Mouse (Mus musculus) kidney, postnatal 14 days (tissue): ENCODE measurements at regions not wholly inside any gene's neighbourhood (a gene's known extent, or its start where the extent isn't known, plus 50 kb on each side); places are given as distances from the start of the nearest gene placed in this dataset.

Experiments used
- DNase-seq: peaks from one replicate; pipeline ENCODE4 v3.0.0; 2022; ENCODE audit warnings: mixed read lengths

DNA sequence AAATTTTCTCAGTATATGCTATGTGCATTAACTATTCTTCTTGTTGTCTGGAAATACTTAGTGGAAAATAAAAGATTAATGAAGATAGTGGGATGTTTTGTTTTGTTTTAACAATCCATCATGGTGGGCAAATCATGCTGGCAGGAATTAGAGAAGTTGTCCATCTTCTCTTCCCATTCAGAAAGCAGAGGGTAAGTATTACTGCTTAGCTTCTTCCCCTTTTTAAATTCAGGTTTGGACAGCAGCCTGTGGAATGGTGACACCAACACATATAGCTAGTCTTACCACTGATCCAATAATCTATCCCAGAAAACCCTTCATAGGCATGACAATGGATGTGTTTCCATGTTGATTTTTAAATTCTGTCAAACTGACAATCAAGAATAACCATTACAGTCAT, 467.9 kb upstream of the Mef2c start:
- DNase-seq = no peak

GRCm38 (mm10) chr13:83041506-83041905, 462.3 kb upstream of the Mef2c start:
- DNase-seq = no peak

- no peak for DNase-seq
These were observed 458.3 kb upstream of the Mef2c start for GRCm38 (mm10) chr13:83045516-83045915.

- DNase-seq = no peak
These were observed 457.9 kb upstream of the Mef2c start for GRCm38 (mm10) chr13:83045970-83046369.

DNA sequence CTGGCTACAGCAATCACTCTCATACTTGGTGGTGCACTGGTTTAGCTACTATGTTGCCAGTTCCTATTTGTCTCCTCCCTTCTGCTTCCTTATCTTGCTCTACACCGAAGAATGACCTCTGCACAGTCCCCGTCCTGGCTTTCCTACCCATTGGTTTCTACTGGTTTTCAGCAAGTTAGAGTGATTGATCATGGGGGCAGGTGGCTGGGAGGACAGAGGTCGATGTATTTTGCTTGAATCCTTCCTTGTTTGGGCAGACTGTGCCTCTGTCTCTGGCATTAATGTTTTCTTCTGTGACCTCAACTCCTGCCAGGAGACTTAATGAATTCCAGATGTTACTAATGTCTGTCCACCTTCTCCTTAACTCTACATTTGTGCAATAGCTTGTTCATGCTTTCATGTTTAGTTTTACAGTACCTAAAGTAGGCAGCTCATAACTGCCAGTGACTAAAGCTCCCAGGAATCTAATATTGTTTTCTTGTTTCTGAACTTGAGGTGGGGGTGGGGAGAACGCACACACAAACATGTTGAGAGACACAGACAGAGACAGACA, 457.2 kb upstream of the Mef2c start:
- no peak for DNase-seq

DNA sequence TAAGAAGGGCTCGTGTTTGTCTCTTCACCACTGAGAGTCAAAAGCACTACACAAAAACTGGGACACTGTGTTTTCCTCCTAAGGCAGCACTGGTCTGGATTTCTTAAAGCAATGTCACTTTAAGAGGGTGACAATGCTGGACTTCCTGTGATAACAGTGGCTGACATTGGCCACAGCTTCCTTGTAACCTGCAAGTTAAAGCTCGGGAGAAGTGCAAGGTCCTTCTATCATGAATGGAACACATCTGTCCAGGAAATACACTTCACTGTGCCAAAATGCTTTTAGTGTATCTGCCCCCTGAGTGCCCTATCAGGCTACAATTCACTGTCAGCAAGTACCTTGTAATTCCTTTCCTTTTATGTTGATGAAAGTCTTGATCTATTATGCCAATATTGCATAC, 448.0 kb upstream of the Mef2c start:
- DNase-seq = no peak

- no peak for DNase-seq
These were observed 447.4 kb upstream of the Mef2c start for GRCm38 (mm10) chr13:83056415-83056814.

GRCm38 (mm10) chr13:83064727-83065126, 439.1 kb upstream of the Mef2c start:
- DNase-seq = no peak

DNA sequence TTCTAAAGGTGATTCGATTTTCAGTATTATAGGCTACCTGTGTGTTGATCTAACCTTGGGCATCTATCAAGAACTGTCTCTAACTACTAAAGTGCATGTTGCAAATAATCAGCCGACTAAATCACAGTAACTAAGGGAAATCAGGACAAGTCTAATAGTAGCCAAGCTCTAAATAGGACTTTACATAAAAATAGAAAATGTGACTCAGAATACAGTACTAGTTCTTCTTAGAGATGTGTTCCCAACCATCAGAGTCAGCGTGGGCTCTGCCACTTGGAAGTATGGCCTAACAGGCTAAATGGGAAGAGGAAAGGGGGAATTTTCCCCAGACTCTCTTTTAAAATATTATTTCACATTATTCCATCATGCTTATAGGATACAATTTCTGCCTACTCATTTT, 438.6 kb upstream of the Mef2c start:
- no peak for DNase-seq

- no peak for DNase-seq
These were observed 437.6 kb upstream of the Mef2c start for GRCm38 (mm10) chr13:83066115-83066753.

GRCm38 (mm10) chr13:83067496-83067895, 436.3 kb upstream of the Mef2c start:
- DNase-seq = no peak

DNA sequence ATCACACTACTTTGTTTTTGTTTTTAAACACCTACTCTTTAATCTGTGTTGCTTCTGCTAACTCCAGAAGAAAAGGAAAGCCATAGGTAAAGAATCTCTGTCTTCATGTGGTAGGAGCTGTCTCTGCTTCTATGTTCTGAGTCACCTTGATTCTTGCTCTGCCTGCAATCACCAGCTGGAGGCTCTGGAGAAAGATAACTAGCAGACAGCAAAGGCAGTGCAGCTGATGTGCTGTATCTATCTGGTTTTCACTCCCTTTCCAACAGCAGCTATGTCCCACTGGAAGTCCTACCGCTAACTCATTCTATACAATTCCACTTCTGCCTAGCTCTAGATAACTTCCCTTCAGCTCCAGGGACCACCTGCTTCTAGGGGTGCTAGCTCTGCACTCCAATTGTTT, 435.2 kb upstream of the Mef2c start:
- no peak for DNase-seq

GRCm38 (mm10) chr13:83069293-83069692, 434.5 kb upstream of the Mef2c start:
- no peak for DNase-seq

DNA sequence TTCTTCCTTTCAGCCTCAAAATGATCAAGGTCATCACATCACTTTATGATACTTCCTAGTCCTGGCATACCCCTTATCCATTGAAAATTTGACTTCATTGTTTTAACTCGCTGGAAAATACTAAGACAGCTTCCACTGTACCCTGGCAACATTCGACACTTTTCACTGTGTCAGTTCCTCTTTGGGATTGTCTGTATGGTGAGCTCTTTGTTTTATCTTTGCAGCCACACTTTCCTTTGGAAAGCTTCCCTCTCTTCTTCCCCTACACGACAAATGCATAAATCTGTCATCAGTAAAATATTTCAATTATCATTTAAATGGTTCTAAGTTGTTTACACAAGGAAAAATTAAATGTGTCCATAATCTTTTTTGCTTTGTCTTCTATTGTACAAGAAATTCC, 431.8 kb upstream of the Mef2c start:
- no peak for DNase-seq

DNA sequence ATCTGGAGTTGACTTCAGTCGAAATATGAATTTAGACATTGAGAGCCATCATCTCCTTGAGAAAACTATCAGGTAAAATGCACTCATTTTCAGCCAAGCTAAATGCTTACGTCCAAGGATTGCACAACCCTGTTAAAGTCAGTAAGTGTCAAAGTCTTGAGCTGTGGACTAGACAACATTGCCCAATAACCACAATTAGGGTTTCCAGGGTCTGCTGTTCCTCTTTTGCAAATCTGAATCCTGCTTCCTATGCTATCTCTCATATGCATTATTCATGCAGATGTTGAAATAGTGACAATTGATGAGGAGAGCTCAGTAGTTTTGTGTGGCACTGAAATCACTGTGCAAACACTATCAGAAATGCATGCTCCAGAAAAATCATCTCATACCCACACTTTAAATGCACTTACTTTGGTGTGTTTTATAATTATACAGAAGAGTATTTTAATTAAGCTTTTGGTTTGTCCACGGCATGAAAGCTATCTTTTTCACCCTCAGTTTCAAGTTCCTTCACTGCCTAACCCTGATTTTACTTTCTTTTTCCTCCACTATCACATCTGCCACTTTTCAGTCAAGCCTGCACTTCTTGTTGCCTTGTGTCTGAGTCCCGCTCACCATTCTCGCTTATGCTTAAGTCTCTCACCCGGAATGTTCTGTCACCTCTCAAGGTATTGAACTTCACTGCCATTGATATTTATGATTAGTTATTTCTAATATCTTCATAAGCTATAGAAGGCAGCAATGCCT, 429.4 kb upstream of the Mef2c start:
- no peak for DNase-seq

DNA sequence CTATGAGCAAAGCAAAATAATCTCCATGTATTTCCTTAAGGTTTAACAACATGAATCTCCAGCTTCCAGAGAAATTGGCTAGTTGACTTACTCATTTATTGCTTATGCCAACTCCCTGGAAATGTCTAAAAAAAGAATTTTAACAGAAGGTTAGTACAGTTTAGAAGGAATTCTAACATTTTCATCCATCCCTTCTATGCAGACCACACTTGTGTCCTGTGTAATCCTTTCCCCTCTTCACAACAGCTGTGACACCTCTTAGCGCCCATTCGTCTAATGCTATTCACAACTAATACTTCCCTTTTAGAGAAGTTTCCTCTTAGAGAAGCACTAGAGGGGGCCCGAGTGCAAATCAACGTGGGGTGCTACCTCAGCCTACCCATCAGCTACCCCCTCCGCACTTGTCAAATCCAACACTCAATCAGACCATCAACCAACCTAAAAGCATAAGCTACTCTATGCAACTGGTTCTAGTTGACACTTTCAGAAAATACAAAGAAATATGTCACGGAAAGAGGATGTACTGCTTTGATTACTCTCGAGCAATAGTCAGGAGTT, 428.4 kb upstream of the Mef2c start:
- no peak for DNase-seq

DNA sequence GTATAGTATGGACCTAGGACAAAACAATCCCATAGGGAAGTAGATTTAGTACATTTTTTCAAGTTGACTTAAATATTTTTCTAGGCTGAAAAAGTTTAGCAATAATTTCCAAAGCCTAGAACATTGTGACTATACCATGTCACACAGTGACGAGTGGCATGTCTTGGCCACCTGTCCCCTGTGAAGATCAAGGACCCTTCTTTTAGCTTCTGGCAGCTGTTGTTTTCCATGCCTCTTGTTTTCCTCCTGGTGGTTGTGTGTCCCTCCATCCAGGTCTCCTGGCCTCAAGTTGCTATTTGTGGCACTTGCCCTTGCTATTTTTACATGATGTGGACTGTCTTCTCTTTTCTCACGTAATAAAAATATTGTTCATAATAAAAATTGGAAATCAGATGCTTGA, 427.2 kb upstream of the Mef2c start:
- DNase-seq = no peak

- no peak for DNase-seq
These were observed 426.7 kb upstream of the Mef2c start for GRCm38 (mm10) chr13:83077085-83077484.

- DNase-seq = no peak
These were observed 424.5 kb upstream of the Mef2c start for GRCm38 (mm10) chr13:83079291-83079690.

GRCm38 (mm10) chr13:83084948-83085347, 418.9 kb upstream of the Mef2c start:
- DNase-seq = no peak

GRCm38 (mm10) chr13:83099908-83100307, 403.9 kb upstream of the Mef2c start:
- DNase-seq = no peak

- DNase-seq = no peak
These were observed 393.2 kb upstream of the Mef2c start for GRCm38 (mm10) chr13:83110610-83111009.

DNA sequence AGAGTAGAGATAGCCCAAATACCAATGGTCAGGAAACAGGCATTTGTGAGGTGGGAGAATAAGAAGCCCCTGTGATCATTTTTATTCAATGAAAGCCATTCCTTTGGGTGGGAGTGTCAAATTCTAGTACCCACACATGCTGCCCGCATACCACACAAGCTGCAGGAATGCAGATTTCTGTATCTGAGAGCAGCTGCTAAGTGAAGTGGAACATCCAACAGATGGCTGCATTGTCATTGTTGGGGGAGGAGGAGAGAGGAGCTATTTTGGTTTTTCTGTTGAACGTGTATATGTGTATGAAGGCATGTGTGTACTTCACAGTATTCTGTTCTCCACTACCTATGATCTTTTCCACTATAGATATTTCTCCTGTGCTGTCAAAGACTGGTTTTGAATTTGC, 392.3 kb upstream of the Mef2c start:
- no peak for DNase-seq

- no peak for DNase-seq
These were observed 391.5 kb upstream of the Mef2c start for GRCm38 (mm10) chr13:83112323-83112722.
